Mouse (Mus musculus): Measurements from ENCODE around the gene Enah. TPM values are rescaled to one million over a fixed set of nuclear protein-coding genes. Genes with fewer than 3 reads are reported as not detected.

The Enah gene
- polyA plus RNA-seq, 1 experiment from 2014 or later: 27.3 TPM

DNA sequence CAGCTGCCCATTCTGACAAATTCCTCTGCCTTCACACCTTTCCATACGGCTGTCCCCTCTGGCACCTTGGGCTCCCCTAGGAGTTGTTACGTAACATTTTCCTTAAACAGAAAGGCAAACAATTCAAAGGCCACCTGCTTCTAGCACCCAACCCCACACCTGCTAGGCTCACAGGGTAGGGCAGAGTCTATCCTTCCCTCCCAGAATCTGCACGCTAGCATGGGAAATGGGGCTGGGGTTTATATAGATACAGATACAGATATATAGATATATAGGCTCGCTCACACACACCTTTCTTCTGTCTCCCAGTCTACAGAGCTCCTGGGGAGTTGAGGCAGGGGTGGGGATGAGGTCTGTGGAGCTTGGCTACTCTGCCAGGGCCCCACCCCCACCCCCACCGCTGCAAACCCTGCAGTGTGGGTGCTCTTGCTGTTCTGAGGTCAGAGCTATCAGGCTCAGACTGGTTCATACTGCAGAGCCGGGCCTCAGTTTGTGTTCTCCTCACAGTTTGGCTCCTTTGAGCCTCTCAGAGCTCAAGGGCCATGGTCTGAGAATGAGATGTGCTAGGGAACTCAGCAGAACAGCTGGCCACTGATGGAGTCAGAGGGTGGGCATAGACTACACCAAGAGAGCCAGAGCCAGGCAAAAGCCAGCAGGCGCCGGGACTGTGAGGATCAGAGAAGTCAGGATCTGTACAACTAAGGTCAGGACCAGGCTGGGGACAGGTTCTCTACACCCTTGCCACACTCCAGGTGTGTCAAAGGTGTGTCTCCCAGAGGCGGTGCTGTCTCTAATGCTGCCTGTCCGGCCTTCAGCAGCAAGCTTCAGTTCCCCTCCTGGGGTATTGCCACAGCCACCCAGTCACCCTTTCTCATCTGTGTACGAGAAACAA lies 154.6 kb downstream of the Enah start:
- no peaks in the 10 kb centered on the region for H3K27me3 ChIP-seq (ENCODE audit: control insufficient read depth, insufficient read depth, low read depth, low read length)
- no peak overlapping the region for H3K9ac ChIP-seq (ENCODE audit: low read depth, low read length)
- H3K4me1 ChIP-seq (ENCODE audit: control insufficient read depth, insufficient read depth, low read length): no peaks in the 10 kb centered on the region
- H3K4me3 ChIP-seq (ENCODE audit: low read depth, low read length): no peak overlapping the region
- ATAC-seq: no peak
- H3K27ac ChIP-seq (ENCODE audit: low read length): no peak overlapping the region
- no peaks in the 10 kb centered on the region for H3K9me3 ChIP-seq (replicated peaks; ENCODE audit: control insufficient read depth, low read length, poor library complexity, severe bottlenecking)
- no peak overlapping the region for H3K4me2 ChIP-seq (ENCODE audit: low read length)
- 81% methylated on average over 11 of the region's 11 CpGs for WGBS
- H3K36me3 ChIP-seq (ENCODE audit: control insufficient read depth, insufficient read depth, low read length): no peaks in the 10 kb centered on the region

DNA sequence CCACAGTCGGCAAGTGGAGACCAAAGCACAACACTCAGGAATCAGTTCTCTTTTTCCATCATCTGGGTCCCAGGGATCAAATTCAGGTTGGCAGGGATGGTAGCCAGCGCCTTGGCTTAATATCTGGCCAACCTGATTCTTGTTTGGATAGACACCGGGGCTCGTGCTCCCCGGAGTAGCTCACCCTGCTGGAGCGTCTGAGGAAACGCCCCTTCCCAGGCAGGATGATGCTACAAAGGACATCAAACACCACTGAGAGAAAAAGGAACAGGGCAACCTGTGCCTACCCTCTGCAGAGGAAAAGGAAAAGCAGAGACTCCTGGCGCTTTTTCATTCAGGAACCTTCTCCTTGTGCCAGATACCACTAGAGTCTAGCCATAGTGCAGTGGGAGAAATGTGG lies 156.4 kb downstream of the Enah start:
- Histone ChIP-seq H3K27ac (ENCODE audit: low read length) (no peak overlapping the region), H3K4me2 (ENCODE audit: low read length) (no peak overlapping the region), H3K36me3 (ENCODE audit: control insufficient read depth, insufficient read depth, low read length) (no peaks in the 10 kb centered on the region), H3K4me3 (ENCODE audit: low read depth, low read length) (no peak overlapping the region), H3K9me3 (replicated peaks; ENCODE audit: control insufficient read depth, low read length, poor library complexity, severe bottlenecking) (no peaks in the 10 kb centered on the region), H3K4me1 (ENCODE audit: control insufficient read depth, insufficient read depth, low read length) (no peaks in the 10 kb centered on the region), H3K9ac (ENCODE audit: low read depth, low read length) (no peak overlapping the region), H3K27me3 (ENCODE audit: control insufficient read depth, insufficient read depth, low read depth, low read length) (no peaks in the 10 kb centered on the region)
- WGBS: 41% methylated on average over 8 of the region's 8 CpGs
- no peak for ATAC-seq

DNA sequence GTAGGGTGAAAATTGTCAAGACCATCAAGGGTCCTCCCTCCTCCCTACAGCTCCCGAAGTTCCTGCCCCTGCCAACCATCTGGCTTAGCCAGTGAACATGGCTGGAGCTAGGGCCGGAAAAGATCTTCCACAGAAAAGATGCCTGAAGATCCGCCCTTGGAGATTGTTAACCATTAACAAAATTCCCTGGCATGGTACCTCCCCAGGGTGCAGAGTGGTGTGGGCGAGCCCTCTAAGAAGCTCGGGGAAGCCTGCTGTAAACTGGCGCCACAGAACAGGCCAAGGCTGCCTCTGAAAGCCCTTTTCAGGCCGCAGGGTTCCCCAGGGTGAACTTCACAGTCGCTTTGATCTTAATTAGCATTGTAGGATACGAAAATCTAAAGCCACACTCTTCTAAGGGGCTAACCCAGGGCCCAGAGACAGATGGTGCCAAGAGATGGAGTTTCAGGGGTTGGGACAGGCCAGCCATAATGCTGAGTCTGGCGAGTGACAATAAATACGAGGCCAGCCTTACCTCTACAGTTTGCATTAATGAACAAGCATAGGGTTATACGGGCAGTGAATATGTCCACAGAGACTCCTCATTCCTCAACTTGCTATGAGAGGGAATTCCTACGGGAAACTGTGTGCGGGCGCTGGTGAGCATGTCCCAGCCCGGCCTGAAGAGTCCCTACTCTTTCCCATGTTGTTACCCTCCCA lies 157.0 kb downstream of the Enah start:
- Histone ChIP-seq H3K36me3 (ENCODE audit: control insufficient read depth, insufficient read depth, low read length) (no peaks in the 10 kb centered on the region), H3K27ac (ENCODE audit: low read length) (no peak overlapping the region), H3K9me3 (replicated peaks; ENCODE audit: control insufficient read depth, low read length, poor library complexity, severe bottlenecking) (no peaks in the 10 kb centered on the region), H3K27me3 (ENCODE audit: control insufficient read depth, insufficient read depth, low read depth, low read length) (no peaks in the 10 kb centered on the region), H3K4me1 (ENCODE audit: control insufficient read depth, insufficient read depth, low read length) (no peaks in the 10 kb centered on the region), H3K4me3 (ENCODE audit: low read depth, low read length) (no peak overlapping the region), H3K4me2 (ENCODE audit: low read length) (no peak overlapping the region), H3K9ac (ENCODE audit: low read depth, low read length) (no peak overlapping the region)
- WGBS: 45% methylated on average over 16 of the region's 16 CpGs
- no peak for ATAC-seq

DNA sequence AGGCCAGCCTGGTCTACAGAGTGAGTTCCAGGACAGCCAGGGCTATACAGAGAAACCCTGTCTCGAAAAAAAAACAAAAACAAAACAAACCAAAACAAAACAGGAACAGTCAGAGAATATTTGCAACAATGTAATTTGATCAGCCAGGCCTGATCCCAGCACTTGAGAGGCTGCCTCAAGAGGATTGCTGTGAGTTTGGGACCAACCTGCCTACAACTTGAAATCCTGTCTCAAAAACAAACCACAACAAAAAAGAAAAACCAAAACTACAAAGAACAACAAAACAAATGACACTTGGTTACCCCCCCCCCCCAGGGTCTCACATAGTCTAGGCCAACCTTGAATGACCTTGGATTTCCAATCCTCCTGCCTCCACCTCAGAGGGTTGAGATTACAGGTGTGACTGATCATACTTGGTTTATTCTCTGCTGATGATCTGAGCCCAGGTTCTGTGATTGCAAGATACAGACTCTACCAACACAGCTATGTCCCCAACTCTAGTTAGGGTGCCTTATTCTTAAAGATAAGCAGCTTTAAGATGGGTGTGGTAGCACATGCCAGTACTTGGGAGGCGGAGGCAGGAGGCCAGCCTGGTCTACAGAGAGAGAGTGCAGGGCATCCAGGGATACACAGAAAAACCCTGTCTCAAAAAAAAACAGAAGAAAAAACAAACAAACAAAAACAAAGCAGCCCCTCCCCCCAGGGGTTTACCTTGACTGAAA lies 158.4 kb downstream of the Enah start:
- Histone ChIP-seq H3K27me3 (ENCODE audit: control insufficient read depth, insufficient read depth, low read depth, low read length) (no peaks in the 10 kb centered on the region), H3K4me2 (ENCODE audit: low read length) (no peak overlapping the region), H3K36me3 (ENCODE audit: control insufficient read depth, insufficient read depth, low read length) (no peaks in the 10 kb centered on the region), H3K4me1 (ENCODE audit: control insufficient read depth, insufficient read depth, low read length) (no peaks in the 10 kb centered on the region), H3K4me3 (ENCODE audit: low read depth, low read length) (no peak overlapping the region), H3K9ac (ENCODE audit: low read depth, low read length) (no peak overlapping the region), H3K27ac (ENCODE audit: low read length) (no peak overlapping the region), H3K9me3 (replicated peaks; ENCODE audit: control insufficient read depth, low read length, poor library complexity, severe bottlenecking) (no peaks in the 10 kb centered on the region)
- WGBS: 63% methylated on average over 2 of the region's 2 CpGs
- ATAC-seq: no peak

DNA sequence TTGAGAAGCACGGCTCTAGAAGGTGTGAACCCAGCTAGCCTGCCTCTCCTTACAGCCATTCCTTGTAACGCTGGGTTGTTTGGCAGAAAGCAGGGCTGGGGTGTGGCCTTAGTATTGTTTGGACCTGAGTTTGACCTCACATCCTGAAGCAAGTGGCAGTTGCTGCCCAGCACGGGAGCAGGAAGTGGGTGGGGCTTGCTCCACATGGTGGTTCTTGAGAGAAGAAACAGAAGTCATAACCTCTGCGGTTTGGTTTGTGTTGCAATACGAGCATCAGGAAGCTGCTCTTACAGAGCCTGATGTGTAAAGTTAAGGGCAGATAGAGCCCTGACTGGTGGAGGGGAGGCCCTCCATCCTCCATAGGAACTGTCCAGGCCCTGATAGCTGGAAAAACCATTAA lies 159.1 kb downstream of the Enah start:
- 65% methylated on average over 5 of the region's 5 CpGs for WGBS
- no peaks in the 10 kb centered on the region for H3K9me3 ChIP-seq (replicated peaks; ENCODE audit: control insufficient read depth, low read length, poor library complexity, severe bottlenecking)
- H3K27ac ChIP-seq (ENCODE audit: low read length): no peak overlapping the region
- no peak for ATAC-seq
- no peaks in the 10 kb centered on the region for H3K36me3 ChIP-seq (ENCODE audit: control insufficient read depth, insufficient read depth, low read length)
- no peak overlapping the region for H3K9ac ChIP-seq (ENCODE audit: low read depth, low read length)
- no peak overlapping the region for H3K4me3 ChIP-seq (ENCODE audit: low read depth, low read length)
- no peaks in the 10 kb centered on the region for H3K4me1 ChIP-seq (ENCODE audit: control insufficient read depth, insufficient read depth, low read length)
- no peak overlapping the region for H3K4me2 ChIP-seq (ENCODE audit: low read length)
- no peaks in the 10 kb centered on the region for H3K27me3 ChIP-seq (ENCODE audit: control insufficient read depth, insufficient read depth, low read depth, low read length)

DNA sequence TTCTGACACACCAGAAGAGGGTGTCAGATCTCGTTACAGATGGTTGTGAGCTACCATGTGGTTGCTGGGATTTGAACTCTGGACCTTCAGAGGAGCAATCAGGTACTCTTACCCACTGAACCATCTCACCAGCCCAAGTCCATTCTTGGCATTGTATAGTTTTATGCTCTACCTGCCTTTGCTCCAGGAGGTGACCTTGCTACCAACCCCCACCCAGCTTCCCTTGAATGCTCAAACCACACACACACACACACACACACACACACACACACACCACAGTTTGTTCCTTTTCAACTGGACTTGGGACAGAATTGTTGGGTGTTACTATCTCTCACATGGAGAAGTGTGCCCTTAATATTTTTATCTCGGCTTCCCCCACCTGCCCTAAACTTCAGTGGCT lies 163.5 kb downstream of the Enah start:
- no peak overlapping the region for H3K4me2 ChIP-seq (ENCODE audit: low read length)
- no peaks in the 10 kb centered on the region for H3K9me3 ChIP-seq (replicated peaks; ENCODE audit: control insufficient read depth, low read length, poor library complexity, severe bottlenecking)
- H3K36me3 ChIP-seq (ENCODE audit: control insufficient read depth, insufficient read depth, low read length): no peaks in the 10 kb centered on the region
- H3K9ac ChIP-seq (ENCODE audit: low read depth, low read length): no peak overlapping the region
- no peak for ATAC-seq
- no peak overlapping the region for H3K27ac ChIP-seq (ENCODE audit: low read length)
- H3K4me3 ChIP-seq (ENCODE audit: low read depth, low read length): no peak overlapping the region
- WGBS: 83% methylated on average over 2 of the region's 2 CpGs
- peaks cover 3% of the 10 kb centered on the region for H3K27me3 ChIP-seq (ENCODE audit: control insufficient read depth, insufficient read depth, low read depth, low read length)
- peaks cover 4% of the 10 kb centered on the region; the same call in 1 of the 2 replicates for H3K4me1 ChIP-seq (ENCODE audit: control insufficient read depth, insufficient read depth, low read length)

DNA sequence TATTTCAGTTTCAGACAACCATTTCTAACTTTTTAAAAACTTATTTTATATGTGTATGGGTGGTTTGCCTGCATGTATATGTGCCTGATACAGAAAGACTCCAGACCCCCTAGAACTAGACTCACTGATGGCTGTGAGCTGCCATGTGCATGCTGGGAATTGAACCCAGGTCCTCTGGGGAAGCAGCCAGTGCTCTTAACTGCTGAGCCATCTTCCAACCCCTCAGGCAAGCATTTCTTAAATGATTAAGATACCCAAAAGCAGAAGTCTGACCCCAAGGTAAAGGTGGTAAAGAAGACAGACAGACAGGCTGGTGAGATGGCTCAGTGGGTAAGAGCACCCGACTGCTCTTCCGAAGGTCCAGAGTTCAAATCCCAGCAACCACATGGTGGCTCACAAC lies 165.0 kb downstream of the Enah start:
- no peaks in the 10 kb centered on the region for H3K36me3 ChIP-seq (ENCODE audit: control insufficient read depth, insufficient read depth, low read length)
- no peak overlapping the region for H3K4me2 ChIP-seq (ENCODE audit: low read length)
- no peak overlapping the region for H3K27ac ChIP-seq (ENCODE audit: low read length)
- peaks cover 4% of the 10 kb centered on the region; the same call in 1 of the 2 replicates for H3K4me1 ChIP-seq (ENCODE audit: control insufficient read depth, insufficient read depth, low read length)
- WGBS: 100% methylated on average over 2 of the region's 2 CpGs
- H3K9me3 ChIP-seq (replicated peaks; ENCODE audit: control insufficient read depth, low read length, poor library complexity, severe bottlenecking): no peaks in the 10 kb centered on the region
- no peak overlapping the region for H3K9ac ChIP-seq (ENCODE audit: low read depth, low read length)
- no peak overlapping the region for H3K4me3 ChIP-seq (ENCODE audit: low read depth, low read length)
- H3K27me3 ChIP-seq (ENCODE audit: control insufficient read depth, insufficient read depth, low read depth, low read length): peaks cover 3% of the 10 kb centered on the region
- no peak for ATAC-seq

DNA sequence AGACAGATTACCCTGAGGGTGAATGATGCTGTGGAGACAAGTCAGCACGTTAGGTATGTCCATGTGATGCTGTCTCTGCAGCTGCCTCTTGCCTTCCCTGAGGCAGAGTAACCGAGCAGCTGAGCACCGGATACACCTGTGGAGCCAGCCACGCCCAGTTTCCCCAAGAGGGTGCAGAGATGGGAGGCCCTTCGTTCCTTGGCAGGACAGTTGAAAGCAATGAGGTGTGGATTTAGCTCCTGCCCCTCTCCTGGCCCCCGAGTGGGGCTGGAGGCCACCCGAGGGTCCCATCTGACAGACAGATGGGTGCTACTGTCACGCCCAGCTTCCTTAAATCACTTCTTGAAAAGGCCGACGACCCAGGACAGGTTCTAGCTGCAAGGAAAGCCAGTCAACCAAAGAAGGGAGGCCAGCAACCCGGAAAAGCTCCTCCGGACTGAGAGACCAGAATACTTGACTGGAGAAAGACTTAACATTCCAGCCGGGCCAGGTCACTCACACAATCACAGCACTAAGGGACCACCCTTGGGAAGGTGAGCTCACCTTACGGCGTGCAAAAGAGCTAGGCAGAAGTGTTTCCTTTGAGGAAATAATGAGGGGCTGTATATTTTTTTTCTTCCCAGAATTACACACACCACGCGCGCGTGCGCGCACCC lies 166.6 kb downstream of the Enah start:
- ATAC-seq: no peak; the same call in 1 of the 2 replicates
- no peaks in the 10 kb centered on the region for H3K36me3 ChIP-seq (ENCODE audit: control insufficient read depth, insufficient read depth, low read length)
- H3K9ac ChIP-seq (ENCODE audit: low read depth, low read length): peak overlapping the region; percentile 21; the same call in 1 of the 2 replicates
- no peak overlapping the region for H3K27ac ChIP-seq (ENCODE audit: low read length)
- peaks cover 3% of the 10 kb centered on the region for H3K27me3 ChIP-seq (ENCODE audit: control insufficient read depth, insufficient read depth, low read depth, low read length)
- peak overlapping the region; percentile 13 for H3K4me3 ChIP-seq (ENCODE audit: low read depth, low read length)
- peak overlapping the region; percentile 46 for H3K4me2 ChIP-seq (ENCODE audit: low read length)
- H3K9me3 ChIP-seq (replicated peaks; ENCODE audit: control insufficient read depth, low read length, poor library complexity, severe bottlenecking): no peaks in the 10 kb centered on the region
- H3K4me1 ChIP-seq (ENCODE audit: control insufficient read depth, insufficient read depth, low read length): peaks cover 4% of the 10 kb centered on the region; the same call in 1 of the 2 replicates
- 15% methylated on average over 21 of the region's 21 CpGs for WGBS

Measured in midbrain, embryonic 16.5 days (tissue).